Mouse (Mus musculus) heart, adult 2 months (tissue): Measurements from ENCODE around the gene Psmd9.

Source experiments
- CTCF ChIP-seq: fragments of 200-600 bp; IDR thresholded peaks from 2 replicates; pipeline ENCODE4 v1.8.1; 2022; ENCODE audit warnings: antibody characterized with exemption, mild to moderate bottlenecking, moderate library complexity
- POLR2A ChIP-seq: fragments of 200-500 bp; IDR thresholded peaks from 2 replicates; pipeline ENCODE4 v1.6.1; 2011; ENCODE audit warnings: mild to moderate bottlenecking, low read depth, low read length, control low read depth; ENCODE audit not compliant: insufficient read depth

- no peak for TF ChIP-seq CTCF
- TF ChIP-seq POLR2A, result no peak
Observed at GRCm38 (mm10) chr5:123146357-123146756, 22.9 kb upstream of the Psmd9 start.
